Mouse (Mus musculus) ES-Bruce4 (cell line): Measurements from ENCODE around the gene Cldn12. TPM values are rescaled to one million over a fixed set of nuclear protein-coding genes. Genes with fewer than 3 reads are reported as not detected.
A peak's percentile ranks its signal among the peaks of the same experiment; 100 is the strongest.

ENCODE experiments used
- H3K27ac ChIP-seq: 2 replicates; pipeline ENCODE4 v1.5.1; 2012; ENCODE audit warnings: low read length, inconsistent platforms; ENCODE audit not compliant: insufficient read depth
- H3K27me3 ChIP-seq: 2 replicates; pipeline ENCODE4 v1.6.1; 2012; ENCODE audit warnings: mild to moderate bottlenecking, low read length, inconsistent platforms; ENCODE audit not compliant: control insufficient read depth, poor library complexity, insufficient read depth, severe bottlenecking
- H3K36me3 ChIP-seq: 2 replicates; pipeline ENCODE4 v1.6.1; 2012; ENCODE audit warnings: inconsistent platforms, mild to moderate bottlenecking, low read length, moderate library complexity; ENCODE audit not compliant: control insufficient read depth, poor library complexity, insufficient read depth, severe bottlenecking
- H3K4me1 ChIP-seq: one replicate; pipeline ENCODE4 v1.8.1; 2011; ENCODE audit warnings: low read length; ENCODE audit not compliant: control insufficient read depth, insufficient read depth
- H3K4me3 ChIP-seq: 2 replicates; pipeline ENCODE4 v1.5.1; 2011; ENCODE audit warnings: low read depth, mild to moderate bottlenecking, low read length
- H3K9ac ChIP-seq: 2 replicates; pipeline ENCODE4 v1.6.1; 2012; ENCODE audit warnings: low read depth, mild to moderate bottlenecking, inconsistent platforms; ENCODE audit not compliant: poor library complexity, severe bottlenecking
- H3K9me3 ChIP-seq: replicated peaks from 2 replicates; pipeline ENCODE4 v1.6.1; 2012; ENCODE audit warnings: mild to moderate bottlenecking, low read length, inconsistent platforms; ENCODE audit not compliant: control insufficient read depth, poor library complexity, insufficient read depth, severe bottlenecking
- CTCF ChIP-seq: IDR thresholded peaks from one replicate; pipeline ENCODE4 v1.8.1; 2011; ENCODE audit warnings: low read depth, low read length
- EP300 ChIP-seq: IDR thresholded peaks from 2 replicates; pipeline ENCODE4 v1.6.1; 2011; ENCODE audit warnings: low read depth, low read length; ENCODE audit not compliant: insufficient read depth
- POLR2A ChIP-seq: IDR thresholded peaks from one replicate; pipeline ENCODE4 v1.8.1; 2011; ENCODE audit warnings: low read length; ENCODE audit not compliant: insufficient read depth
- polyA plus RNA-seq: library from polyadenylated mRNA; stranded (reverse); fragments of >200 nt; gene quantifications from 2 replicates; pipeline ENCODE4 v1.2.4, GENCODE M21; 2011; ENCODE audit warnings: low read depth; ENCODE audit not compliant: missing spikeins, insufficient read depth, insufficient read length

The Cldn12 gene
- polyA plus RNA-seq, 1 experiment = 41.0 TPM

DNA sequence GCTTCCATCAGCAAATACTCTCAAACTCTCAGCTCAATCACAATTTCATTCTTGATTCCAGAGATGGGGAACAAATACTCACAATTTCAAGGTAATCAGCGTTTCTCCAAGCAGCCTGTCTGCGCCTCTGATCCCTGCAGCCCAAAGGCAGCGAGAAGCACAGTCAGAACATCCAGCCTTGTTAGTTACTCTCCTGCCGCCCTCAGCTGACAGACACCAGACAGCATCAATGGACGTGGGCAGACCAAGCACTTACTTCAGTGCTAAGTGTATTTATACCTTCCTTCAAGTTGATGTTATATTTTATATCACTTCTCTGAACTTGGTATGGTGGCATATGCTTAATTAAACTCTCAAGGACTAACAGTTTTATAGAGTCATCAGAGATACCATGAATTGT lies 3.8 kb downstream of the Cldn12 start:
- Histone ChIP-seq H3K4me1 (peaks cover 3% of the 10 kb centered on the region), H3K4me3 (no peak overlapping the region), H3K27me3 (no peaks in the 10 kb centered on the region), H3K27ac (no peak overlapping the region), H3K9ac (no peak overlapping the region), H3K9me3 (no peaks in the 10 kb centered on the region), H3K36me3 (no peaks in the 10 kb centered on the region; the same call in 1 of the 2 replicates)
- no peak for TF ChIP-seq POLR2A
- TF ChIP-seq EP300 = no peak
- no peak for TF ChIP-seq CTCF

DNA sequence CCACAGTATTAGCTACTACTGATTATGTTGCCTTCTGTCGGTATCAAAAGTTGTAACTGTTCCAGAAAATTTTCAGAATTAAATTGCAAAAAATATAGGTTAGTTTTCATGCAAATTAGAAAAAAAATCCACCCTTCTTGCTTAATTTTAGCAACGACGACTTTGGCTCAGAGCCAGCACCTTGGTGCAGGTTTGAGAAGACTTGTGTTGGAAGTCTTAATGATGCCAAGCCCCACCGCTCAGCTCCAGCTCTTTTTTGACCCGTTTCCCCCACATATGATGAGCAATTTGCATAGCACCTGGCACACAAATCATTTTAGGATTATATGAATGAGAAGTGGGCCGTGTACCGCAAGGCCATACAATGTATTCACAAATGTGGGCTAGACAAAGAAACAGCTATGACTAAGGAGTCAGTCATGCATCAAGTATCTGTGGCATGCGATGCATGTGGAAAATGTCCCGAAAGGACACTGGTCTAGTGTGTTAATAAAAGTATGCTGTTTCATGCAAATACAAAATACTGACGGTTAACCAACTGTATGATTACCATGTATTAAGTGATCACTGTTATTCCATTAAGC lies 4.4 kb downstream of the Cldn12 start:
- no peak overlapping the region for H3K4me3 ChIP-seq
- peaks cover 3% of the 10 kb centered on the region for H3K4me1 ChIP-seq
- H3K9ac ChIP-seq = no peak overlapping the region
- no peaks in the 10 kb centered on the region for H3K27me3 ChIP-seq
- TF ChIP-seq CTCF (no peak), POLR2A (no peak), EP300 (no peak)
- no peaks in the 10 kb centered on the region for H3K9me3 ChIP-seq
- H3K27ac ChIP-seq = no peak overlapping the region
- H3K36me3 ChIP-seq = no peaks in the 10 kb centered on the region; the same call in 1 of the 2 replicates

DNA sequence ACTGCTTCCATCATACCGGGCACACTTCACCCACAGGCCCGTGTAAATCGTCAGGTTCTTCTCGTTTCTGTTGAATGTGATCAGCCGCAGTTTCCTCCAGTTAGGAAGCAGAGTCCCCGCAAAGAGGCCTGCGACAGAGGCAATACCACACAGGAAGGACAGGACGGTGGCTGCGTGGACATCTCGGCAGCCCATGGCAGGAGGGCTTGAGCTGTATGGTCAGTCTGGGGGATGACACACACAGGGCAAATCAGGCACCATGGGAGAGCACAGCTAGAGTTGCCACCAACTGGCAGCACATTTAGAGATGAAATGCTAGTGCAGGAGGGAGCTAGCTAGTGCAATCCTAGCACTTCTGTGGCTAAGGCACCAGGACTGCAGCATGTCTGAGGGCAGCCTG lies 6.5 kb downstream of the Cldn12 start:
- no peaks in the 10 kb centered on the region; the same call in 1 of the 2 replicates for H3K36me3 ChIP-seq
- no peak overlapping the region for H3K27ac ChIP-seq
- peaks cover 3% of the 10 kb centered on the region for H3K4me1 ChIP-seq
- no peaks in the 10 kb centered on the region for H3K27me3 ChIP-seq
- H3K9me3 ChIP-seq = no peaks in the 10 kb centered on the region
- TF ChIP-seq POLR2A (no peak), EP300 (no peak), CTCF (no peak)
- H3K9ac ChIP-seq = no peak overlapping the region
- peak overlapping the region; percentile 24; the same call in 1 of the 2 replicates for H3K4me3 ChIP-seq

DNA sequence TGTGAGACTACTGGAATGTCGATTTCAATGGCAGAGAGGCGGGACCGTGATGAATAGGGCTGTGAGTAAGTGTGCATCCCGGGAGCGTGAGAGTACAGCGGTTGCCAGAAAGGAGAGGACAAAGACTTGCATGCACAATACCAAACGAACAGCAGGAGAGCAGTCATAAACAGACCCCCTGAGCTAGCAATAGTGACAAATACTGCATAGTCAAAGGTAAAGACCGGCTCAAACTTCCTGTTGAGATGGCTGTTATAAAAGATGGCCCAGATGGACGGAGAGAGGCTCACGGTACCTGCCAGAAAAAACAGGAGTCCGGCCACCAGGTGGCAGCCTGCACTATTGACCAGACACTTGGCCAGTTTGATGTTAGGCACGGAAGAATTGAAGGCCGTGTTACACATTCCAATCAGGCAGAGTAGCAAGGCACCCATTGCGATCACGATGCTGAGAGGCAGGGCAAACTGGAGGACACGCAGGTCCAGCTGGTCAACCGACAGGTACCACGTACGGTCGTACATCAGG lies 7.0 kb downstream of the Cldn12 start:
- H3K27ac ChIP-seq = no peak overlapping the region
- H3K9me3 ChIP-seq = no peaks in the 10 kb centered on the region
- TF ChIP-seq CTCF = peak; percentile 84
- no peak for TF ChIP-seq POLR2A
- 0 out of 2 replicates have a peak, but pooled peaks have one; percentile 22 for TF ChIP-seq EP300
- H3K36me3 ChIP-seq = no peaks in the 10 kb centered on the region; the same call in 1 of the 2 replicates
- no peaks in the 10 kb centered on the region for H3K27me3 ChIP-seq
- no peak overlapping the region for H3K9ac ChIP-seq
- peak overlapping the region; percentile 24; the same call in 1 of the 2 replicates for H3K4me3 ChIP-seq
- peaks cover 3% of the 10 kb centered on the region for H3K4me1 ChIP-seq

DNA sequence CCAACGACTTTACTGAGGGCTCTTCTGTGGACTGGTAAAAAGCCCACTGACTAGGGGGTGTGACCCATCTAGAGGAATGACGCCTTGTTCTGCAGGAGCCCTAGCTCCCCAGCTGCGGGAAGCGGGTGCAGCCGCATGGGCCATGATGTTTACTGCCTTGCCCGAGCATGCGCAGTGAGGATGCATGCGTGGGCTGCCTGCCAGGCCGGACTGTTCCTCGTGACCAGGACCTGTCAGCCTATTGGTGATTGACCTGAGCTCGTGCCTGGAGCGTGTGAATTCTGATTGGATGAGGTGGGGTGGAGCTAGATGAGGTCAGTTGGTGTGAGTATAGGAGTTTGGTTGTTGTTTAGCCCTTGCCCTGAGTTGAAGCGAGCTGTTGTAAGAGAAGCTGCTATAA lies 10.3 kb downstream of the Cldn12 start:
- TF ChIP-seq CTCF (no peak), POLR2A (no peak), EP300 (peak; percentile 85)
- no peaks in the 10 kb centered on the region; the same call in 1 of the 2 replicates for H3K36me3 ChIP-seq
- no peak overlapping the region for H3K4me3 ChIP-seq
- H3K27ac ChIP-seq = no peak overlapping the region
- no peaks in the 10 kb centered on the region for H3K9me3 ChIP-seq
- no peaks in the 10 kb centered on the region for H3K27me3 ChIP-seq
- H3K4me1 ChIP-seq = peaks cover 3% of the 10 kb centered on the region
- H3K9ac ChIP-seq = no peak overlapping the region

DNA sequence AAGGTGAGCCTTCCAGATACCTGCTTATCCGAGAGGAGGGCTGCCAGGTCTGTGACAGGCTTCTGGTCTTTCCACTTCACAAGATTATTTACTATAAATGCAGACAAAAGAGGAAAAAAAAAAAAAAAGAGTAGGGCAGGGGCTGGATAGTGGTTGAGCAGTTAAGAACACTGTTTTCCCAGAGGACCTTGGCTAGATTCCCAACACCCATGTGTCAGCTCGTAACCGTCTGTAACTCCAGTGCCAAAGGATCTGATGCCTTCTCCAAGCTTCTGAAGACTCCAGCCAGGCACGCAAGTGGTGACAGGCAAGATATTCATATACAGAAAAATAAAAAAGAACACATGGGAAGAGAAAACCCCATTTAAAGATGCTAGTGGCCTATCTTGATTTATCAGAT lies 11.4 kb downstream of the Cldn12 start:
- H3K27ac ChIP-seq = no peak overlapping the region
- H3K9ac ChIP-seq = no peak overlapping the region
- no peak for TF ChIP-seq POLR2A
- TF ChIP-seq CTCF = no peak
- TF ChIP-seq EP300 = no peak

More for the DNA sequence above, 11.4 kb downstream of the Cldn12 start:
- Histone ChIP-seq H3K27me3 (no peaks in the 10 kb centered on the region; the same call in 1 of the 2 replicates), H3K9me3 (no peaks in the 10 kb centered on the region), H3K4me1 (peaks cover 2% of the 10 kb centered on the region), H3K4me3 (no peak overlapping the region), H3K36me3 (no peaks in the 10 kb centered on the region; the same call in 1 of the 2 replicates)
